Mouse (Mus musculus) bone marrow, adult 2 months (tissue): ENCODE measurements around the gene Nagpa. TPM values are rescaled to one million over a fixed set of nuclear protein-coding genes. Genes with fewer than 3 reads are reported as not detected.

Experiments
- H3K27ac ChIP-seq: fragments of 200-500 bp; 2 replicates; pipeline ENCODE4 v1.5.1; 2012; ENCODE audit warnings: low read depth, mild to moderate bottlenecking, control low read depth, inconsistent platforms, low read length; ENCODE audit not compliant: control insufficient read depth, poor library complexity, insufficient read depth
- H3K4me1 ChIP-seq: fragments of 200-500 bp; 2 replicates; pipeline ENCODE4 v1.6.1; 2011; ENCODE audit warnings: low read length; ENCODE audit not compliant: control insufficient read depth, insufficient read depth
- H3K4me3 ChIP-seq: fragments of 200-500 bp; replicated peaks from 2 replicates; pipeline ENCODE3; 2011; ENCODE audit warnings: mild to moderate bottlenecking, low read depth, low read length, control low read depth; ENCODE audit not compliant: control insufficient read depth
- CTCF ChIP-seq: fragments of 200-500 bp; IDR thresholded peaks from 2 replicates; pipeline ENCODE4 v1.5.1; 2011; ENCODE audit warnings: low read length, control low read depth; ENCODE audit not compliant: control insufficient read depth, insufficient read depth
- POLR2A ChIP-seq: fragments of 200-500 bp; IDR thresholded peaks from 2 replicates; pipeline ENCODE4 v1.6.1; 2011; ENCODE audit warnings: low read depth, mild to moderate bottlenecking, control low read depth, low read length, borderline replicate concordance; ENCODE audit not compliant: control insufficient read depth
- WGBS: fragments of 180-500 bp; shearing (Covaris S2); methylation state at CpG from one replicate; pipeline ENCODE4 v1.1.7; 2018; 5-methylcytosine and 5-hydroxymethylcytosine counted together
- polyA plus RNA-seq: library from polyadenylated mRNA; stranded (reverse); fragments of >200 nt; gene quantifications from 2 replicates; pipeline ENCODE4 v1.2.4, GENCODE M21; 2011; ENCODE audit warnings: low replicate concordance; ENCODE audit not compliant: missing spikeins, insufficient read depth, insufficient read length

Nagpa gene
- polyA plus RNA-seq, 1 experiment: 10.6 TPM

- TF ChIP-seq CTCF (no peak), POLR2A (peak; percentile 31; the same call in 1 of the 2 replicates)
- peak overlapping the region; percentile 85 for H3K27ac ChIP-seq
- peaks cover 1% of the 10 kb centered on the region; the same call in 1 of the 2 replicates for H3K4me1 ChIP-seq
- WGBS: under 1% methylated on average over 36 of the region's 36 CpGs
- H3K4me3 ChIP-seq: peak overlapping the region; percentile 99
Measured at GRCm38 (mm10) chr16:5203200-5203599, 612 bp downstream of the Nagpa start.

GRCm38 (mm10) chr16:5202681-5203080, 1.1 kb downstream of the Nagpa start:
- H3K4me3 ChIP-seq: peak overlapping the region; percentile 99
- 9% methylated on average over 4 of the region's 4 CpGs for WGBS
- TF ChIP-seq POLR2A: no peak
- TF ChIP-seq CTCF: peak; percentile 70
- H3K27ac ChIP-seq: no peak overlapping the region; the same call in 1 of the 2 replicates
- H3K4me1 ChIP-seq: peaks cover 1% of the 10 kb centered on the region; the same call in 1 of the 2 replicates

GRCm38 (mm10) chr16:5195080-5195479, 8.7 kb downstream of the Nagpa start:
- no peak overlapping the region for H3K27ac ChIP-seq
- WGBS: 33% methylated on average over 6 of the region's 6 CpGs
- TF ChIP-seq POLR2A (no peak), CTCF (peak; percentile 69)
- no peaks in the 10 kb centered on the region for H3K4me1 ChIP-seq
- no peak overlapping the region for H3K4me3 ChIP-seq

GRCm38 (mm10) chr16:5186234-5186633, 17.6 kb downstream of the Nagpa start:
- Histone ChIP-seq H3K4me3 (no peak overlapping the region), H3K4me1 (no peaks in the 10 kb centered on the region), H3K27ac (no peak overlapping the region)
- WGBS: 30% methylated on average over 7 of the region's 7 CpGs
- no peak for TF ChIP-seq CTCF
- no peak for TF ChIP-seq POLR2A

GRCm38 (mm10) chr16:5185691-5186090, 18.1 kb downstream of the Nagpa start:
- Histone ChIP-seq H3K4me3 (no peak overlapping the region), H3K4me1 (no peaks in the 10 kb centered on the region), H3K27ac (0 out of 2 replicates have a peak overlapping the region, but pooled peaks have one; percentile 20)
- WGBS: 71% methylated on average over 7 of the region's 7 CpGs
- TF ChIP-seq POLR2A: no peak
- TF ChIP-seq CTCF: no peak

- Histone ChIP-seq H3K27ac (no peak overlapping the region), H3K4me1 (no peaks in the 10 kb centered on the region), H3K4me3 (no peak overlapping the region)
- WGBS: 72% methylated on average over 5 of the region's 5 CpGs
- TF ChIP-seq CTCF: no peak
Measured at GRCm38 (mm10) chr16:5184956-5185355, 18.9 kb downstream of the Nagpa start.

- Histone ChIP-seq H3K4me3 (no peak overlapping the region), H3K27ac (no peak overlapping the region), H3K4me1 (no peaks in the 10 kb centered on the region)
- 43% methylated on average over 8 of the region's 8 CpGs for whole genome bisulfite sequencing
- TF ChIP-seq CTCF: no peak
Measured at GRCm38 (mm10) chr16:5184101-5184500, 19.7 kb downstream of the Nagpa start.

- Histone ChIP-seq H3K27ac (no peak overlapping the region), H3K4me3 (no peak overlapping the region), H3K4me1 (no peaks in the 10 kb centered on the region)
- TF ChIP-seq POLR2A: no peak
- TF ChIP-seq CTCF: no peak
- WGBS: 79% methylated on average over 18 of the region's 18 CpGs
Measured at GRCm38 (mm10) chr16:5183310-5183975, 20.4 kb downstream of the Nagpa start.

GRCm38 (mm10) chr16:5172636-5173035, 31.2 kb downstream of the Nagpa start:
- 81% methylated on average over 6 of the region's 6 CpGs for WGBS
- H3K4me3 ChIP-seq: no peak overlapping the region
- TF ChIP-seq POLR2A (no peak), CTCF (no peak)
- no peaks in the 10 kb centered on the region for H3K4me1 ChIP-seq
- H3K27ac ChIP-seq: no peak overlapping the region
